Mouse (Mus musculus): ENCODE measurements around the gene Stpg2. TPM values are rescaled to one million over a fixed set of nuclear protein-coding genes. Genes with fewer than 3 reads are reported as not detected.
"Not testable (repeated sequence)": the region's sequence is repeated elsewhere in the genome, so short reads cannot be mapped to it uniquely, and the experiment has no call there.

Stpg2 gene
- polyA plus RNA-seq, 1 experiment, result not detected

- H3K4me3 ChIP-seq (ENCODE audit: insufficient read depth, low read depth, low read length), result no peak overlapping the region
- 91% methylated on average over 3 of the region's 3 CpGs for WGBS
- TF ChIP-seq POLR2A (IDR thresholded peaks at IDR 0.05; ENCODE audit: insufficient read depth, low read depth, low read length), result no peak
- TF ChIP-seq CTCF (IDR thresholded peaks at IDR 0.05; ENCODE audit: insufficient read depth, low read depth, low read length), result no peak
- no peaks in the 10 kb centered on the region for H3K4me1 ChIP-seq (ENCODE audit: control insufficient read depth, insufficient read depth, low read length)
- no peak overlapping the region for H3K27ac ChIP-seq (ENCODE audit: insufficient read depth, low read depth, low read length)
These were observed 459.6 kb downstream of the Stpg2 start for GRCm38 (mm10) chr3:139665047-139665446.

GRCm38 (mm10) chr3:139676192-139676591 is 470.7 kb downstream of the Stpg2 start:
- WGBS, result 81% methylated on average over 3 of the region's 3 CpGs
- H3K4me1 ChIP-seq (ENCODE audit: control insufficient read depth, insufficient read depth, low read length), result no peaks in the 10 kb centered on the region
- H3K27ac ChIP-seq (ENCODE audit: insufficient read depth, low read depth, low read length), result no peak overlapping the region
- TF ChIP-seq POLR2A (IDR thresholded peaks at IDR 0.05; ENCODE audit: insufficient read depth, low read depth, low read length) (no peak), CTCF (IDR thresholded peaks at IDR 0.05; ENCODE audit: insufficient read depth, low read depth, low read length) (no peak)
- no peak overlapping the region for H3K4me3 ChIP-seq (ENCODE audit: insufficient read depth, low read depth, low read length)

- Histone ChIP-seq H3K4me3 (ENCODE audit: insufficient read depth, low read depth, low read length) (no peak overlapping the region), H3K27ac (ENCODE audit: insufficient read depth, low read depth, low read length) (no peak overlapping the region), H3K4me1 (ENCODE audit: control insufficient read depth, insufficient read depth, low read length) (no peaks in the 10 kb centered on the region)
- WGBS, result 93% methylated on average over 1 of the region's 1 CpGs
- TF ChIP-seq CTCF (IDR thresholded peaks at IDR 0.05; ENCODE audit: insufficient read depth, low read depth, low read length), result no peak
These were observed 471.2 kb downstream of the Stpg2 start for GRCm38 (mm10) chr3:139676723-139677122.

- not testable (repeated sequence) for H3K4me3 ChIP-seq (ENCODE audit: insufficient read depth, low read depth, low read length); H3K4me1 ChIP-seq (ENCODE audit: control insufficient read depth, insufficient read depth, low read length); H3K27ac ChIP-seq (ENCODE audit: insufficient read depth, low read depth, low read length)
- WGBS, result 90% methylated on average over 3 of the region's 3 CpGs
These were observed 498.7 kb downstream of the Stpg2 start for GRCm38 (mm10) chr3:139704238-139704637.

- H3K27ac ChIP-seq (ENCODE audit: insufficient read depth, low read depth, low read length); H3K4me1 ChIP-seq (ENCODE audit: control insufficient read depth, insufficient read depth, low read length); H3K4me3 ChIP-seq (ENCODE audit: insufficient read depth, low read depth, low read length): not testable (repeated sequence)
- 93% methylated on average over 4 of the region's 4 CpGs for WGBS
These were observed 501.9 kb downstream of the Stpg2 start for GRCm38 (mm10) chr3:139707396-139707795.

GRCm38 (mm10) chr3:139709794-139710193 is 504.3 kb downstream of the Stpg2 start:
- Histone ChIP-seq H3K27ac (ENCODE audit: insufficient read depth, low read depth, low read length) (no peak overlapping the region), H3K4me1 (ENCODE audit: control insufficient read depth, insufficient read depth, low read length) (no peaks in the 10 kb centered on the region), H3K4me3 (ENCODE audit: insufficient read depth, low read depth, low read length) (no peak overlapping the region)
- TF ChIP-seq POLR2A (IDR thresholded peaks at IDR 0.05; ENCODE audit: insufficient read depth, low read depth, low read length) (no peak), CTCF (IDR thresholded peaks at IDR 0.05; ENCODE audit: insufficient read depth, low read depth, low read length) (no peak)
- WGBS, result 79% methylated on average over 4 of the region's 4 CpGs

- 84% methylated on average over 7 of the region's 7 CpGs for WGBS
- TF ChIP-seq POLR2A (IDR thresholded peaks at IDR 0.05; ENCODE audit: insufficient read depth, low read depth, low read length) (no peak), CTCF (IDR thresholded peaks at IDR 0.05; ENCODE audit: insufficient read depth, low read depth, low read length) (no peak)
These were observed 523.3 kb downstream of the Stpg2 start for GRCm38 (mm10) chr3:139728751-139729150.

GRCm38 (mm10) chr3:139729248-139729647 is 523.8 kb downstream of the Stpg2 start:
- no peak for TF ChIP-seq POLR2A (IDR thresholded peaks at IDR 0.05; ENCODE audit: insufficient read depth, low read depth, low read length)
- TF ChIP-seq CTCF (IDR thresholded peaks at IDR 0.05; ENCODE audit: insufficient read depth, low read depth, low read length), result no peak
- Histone ChIP-seq H3K4me3 (ENCODE audit: insufficient read depth, low read depth, low read length) (no peak overlapping the region), H3K27ac (ENCODE audit: insufficient read depth, low read depth, low read length) (no peak overlapping the region), H3K4me1 (ENCODE audit: control insufficient read depth, insufficient read depth, low read length) (no peaks in the 10 kb centered on the region)
- 66% methylated on average over 5 of the region's 5 CpGs for WGBS

More at GRCm38 (mm10) chr3:139728751-139729150, 523.3 kb downstream of the Stpg2 start:
- Histone ChIP-seq H3K4me1 (ENCODE audit: control insufficient read depth, insufficient read depth, low read length) (no peaks in the 10 kb centered on the region), H3K27ac (ENCODE audit: insufficient read depth, low read depth, low read length) (no peak overlapping the region), H3K4me3 (ENCODE audit: insufficient read depth, low read depth, low read length) (no peak overlapping the region)

GRCm38 (mm10) chr3:139733156-139733555 is 527.7 kb downstream of the Stpg2 start:
- Histone ChIP-seq H3K4me3 (ENCODE audit: insufficient read depth, low read depth, low read length) (no peak overlapping the region), H3K4me1 (ENCODE audit: control insufficient read depth, insufficient read depth, low read length) (no peaks in the 10 kb centered on the region), H3K27ac (ENCODE audit: insufficient read depth, low read depth, low read length) (no peak overlapping the region)
- 91% methylated on average over 2 of the region's 2 CpGs for WGBS
- no peak for TF ChIP-seq POLR2A (IDR thresholded peaks at IDR 0.05; ENCODE audit: insufficient read depth, low read depth, low read length)
- no peak for TF ChIP-seq CTCF (IDR thresholded peaks at IDR 0.05; ENCODE audit: insufficient read depth, low read depth, low read length)

GRCm38 (mm10) chr3:139739388-139739787 is 533.9 kb downstream of the Stpg2 start:
- Histone ChIP-seq H3K27ac (ENCODE audit: insufficient read depth, low read depth, low read length) (no peak overlapping the region), H3K4me3 (ENCODE audit: insufficient read depth, low read depth, low read length) (no peak overlapping the region), H3K4me1 (ENCODE audit: control insufficient read depth, insufficient read depth, low read length) (no peaks in the 10 kb centered on the region)
- 97% methylated on average over 4 of the region's 4 CpGs for WGBS
- TF ChIP-seq CTCF (IDR thresholded peaks at IDR 0.05; ENCODE audit: insufficient read depth, low read depth, low read length) (no peak), POLR2A (IDR thresholded peaks at IDR 0.05; ENCODE audit: insufficient read depth, low read depth, low read length) (no peak)

Other genes starting within 250 kb of the Stpg2 start
- 126 and 181 TPM in 2 replicates for gene Rap1gds1, start 130.5 kb upstream of the Stpg2 start, polyA plus RNA-seq (2012; ENCODE audit: insufficient read depth, insufficient read length, low replicate concordance, missing spikeins)

All from olfactory bulb, adult 2 months (tissue).